Mouse (Mus musculus) B cell, adult 2 months (primary cell): ENCODE data around the gene Itga6.

ENCODE experiments used
- DNase-seq, 2 experiments: peaks; one replicate each; pipeline ENCODE4 v3.0.0; 2022

The Itga6 gene

GRCm38 (mm10) chr2:71863531-71864173 is 118.2 kb downstream of the Itga6 start:
- no peak for DNase-seq

- no peak for DNase-seq
Observed at GRCm38 (mm10) chr2:71865022-71865421, 119.6 kb downstream of the Itga6 start.

GRCm38 (mm10) chr2:71865935-71866334 is 120.5 kb downstream of the Itga6 start:
- DNase-seq = peak; percentile 24 to 27

GRCm38 (mm10) chr2:71866565-71866964 is 121.1 kb downstream of the Itga6 start:
- DNase-seq = peak; percentile 43 to 47

GRCm38 (mm10) chr2:71867019-71867418 is 121.6 kb downstream of the Itga6 start:
- DNase-seq = no peak

- no peak for DNase-seq
Observed at GRCm38 (mm10) chr2:71867480-71867879, 122.1 kb downstream of the Itga6 start.

GRCm38 (mm10) chr2:71868256-71868655 is 122.8 kb downstream of the Itga6 start:
- no peak for DNase-seq

- no peak for DNase-seq
Observed at GRCm38 (mm10) chr2:71872141-71872540, 126.7 kb downstream of the Itga6 start.

- DNase-seq = peak; percentile 100
Observed at GRCm38 (mm10) chr2:71872801-71873443, 127.5 kb downstream of the Itga6 start, which contains the start of gene Pdk1. Gene Pdk1, plus strand, starts transcription at chr2:71873224.

GRCm38 (mm10) chr2:71873474-71874322 is 128.3 kb downstream of the Itga6 start:
- no peak for DNase-seq

- no peak for DNase-seq
Observed at GRCm38 (mm10) chr2:71874422-71874821, 129.0 kb downstream of the Itga6 start.

- DNase-seq = no peak
Observed at GRCm38 (mm10) chr2:71874836-71875235, 129.4 kb downstream of the Itga6 start.

GRCm38 (mm10) chr2:71877865-71878264 is 132.4 kb downstream of the Itga6 start:
- no peak for DNase-seq

GRCm38 (mm10) chr2:71878441-71878840 is 133.0 kb downstream of the Itga6 start:
- DNase-seq = no peak

- DNase-seq = no peak
Observed at GRCm38 (mm10) chr2:71878943-71879342, 133.5 kb downstream of the Itga6 start.

GRCm38 (mm10) chr2:71882914-71883651 is 137.7 kb downstream of the Itga6 start:
- DNase-seq = no peak

GRCm38 (mm10) chr2:71887269-71887668 is 141.9 kb downstream of the Itga6 start:
- no peak for DNase-seq

GRCm38 (mm10) chr2:71888437-71888836 is 143.0 kb downstream of the Itga6 start:
- no peak for DNase-seq

- no peak for DNase-seq
Observed at GRCm38 (mm10) chr2:71891536-71891935, 146.1 kb downstream of the Itga6 start.

- DNase-seq = no peak
Observed at GRCm38 (mm10) chr2:71892741-71893349, 147.4 kb downstream of the Itga6 start.

GRCm38 (mm10) chr2:71895596-71896286 is 150.3 kb downstream of the Itga6 start:
- DNase-seq = no peak

GRCm38 (mm10) chr2:71897420-71897819 is 152.0 kb downstream of the Itga6 start:
- no peak for DNase-seq
